Mouse (Mus musculus): ENCODE data around the gene Ndufa9. TPM values are rescaled to one million over a fixed set of nuclear protein-coding genes. Genes with fewer than 3 reads are reported as not detected.

The Ndufa9 gene
- polyA plus RNA-seq, 1 experiment: 98.3 TPM

DNA sequence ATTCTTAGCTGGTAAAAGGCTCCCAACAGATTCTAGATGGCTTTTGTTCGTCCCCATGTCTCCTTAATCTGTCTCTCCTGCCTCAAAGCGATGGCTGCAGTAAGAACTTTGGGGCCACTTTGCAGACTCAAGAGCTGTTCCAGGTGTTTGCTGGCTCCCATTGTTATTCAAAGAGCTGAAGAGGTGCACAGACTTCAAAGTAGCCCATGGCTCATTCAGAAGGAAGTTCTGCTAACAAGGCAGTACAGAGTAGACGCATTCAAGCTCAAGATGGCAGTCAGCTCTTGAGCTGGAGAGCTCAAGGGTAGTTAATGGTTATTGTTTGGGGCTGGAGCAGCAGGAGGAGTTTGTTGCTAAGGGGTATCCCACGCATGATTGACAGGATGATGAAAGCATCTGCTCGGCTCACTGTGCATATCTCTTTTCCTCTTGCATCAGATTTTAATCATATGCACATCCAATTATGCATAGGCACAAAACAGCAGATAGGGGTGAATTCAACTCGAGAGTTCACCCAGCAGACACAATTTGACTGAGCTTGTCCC is 33.7 kb downstream of the Ndufa9 start:
- 89% methylated on average over 6 of the region's 6 CpGs for WGBS
- Histone ChIP-seq H3K27ac (ENCODE audit: control insufficient read depth, insufficient read depth, low read length) (no peak overlapping the region), H3K36me3 (ENCODE audit: control insufficient read depth, insufficient read depth, low read length) (no peaks in the 10 kb centered on the region), H3K4me3 (ENCODE audit: control insufficient read depth, insufficient read depth, low read length) (no peak overlapping the region), H3K27me3 (ENCODE audit: control insufficient read depth, insufficient read depth, low read length) (no peaks in the 10 kb centered on the region), H3K4me1 (replicated peaks; ENCODE audit: control insufficient read depth, insufficient read depth, low read length) (peaks cover 3% of the 10 kb centered on the region; the same call in 1 of the 2 replicates)
- DNase-seq: no peak
- TF ChIP-seq POLR2A (IDR thresholded peaks at IDR 0.05; ENCODE audit: control insufficient read depth, extremely low read depth, insufficient read depth, low read length, poor library complexity) (no peak), CTCF (IDR thresholded peaks at IDR 0.05; ENCODE audit: borderline replicate concordance, control insufficient read depth, extremely low read depth, insufficient read depth, low read length, poor library complexity) (no peak)

DNA sequence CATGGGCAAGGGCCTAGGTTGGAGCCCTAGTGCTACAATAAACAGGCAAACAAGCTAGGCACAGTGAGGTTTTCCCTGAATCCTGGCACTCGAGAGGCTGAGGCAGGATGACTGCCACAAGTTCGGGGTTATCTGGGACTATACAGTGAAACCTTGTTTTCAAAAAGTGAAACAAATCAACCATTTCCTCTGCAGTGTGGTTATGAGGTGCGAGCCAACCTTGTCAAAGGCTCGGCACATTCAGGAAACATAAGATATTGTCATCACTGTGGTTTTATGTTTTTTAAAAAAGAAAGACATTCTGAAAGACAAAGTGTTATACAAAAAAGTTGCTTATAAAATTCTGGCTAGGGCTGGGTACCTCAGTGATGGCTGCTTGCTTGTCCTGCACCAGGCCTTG is 37.5 kb downstream of the Ndufa9 start:
- TF ChIP-seq POLR2A (IDR thresholded peaks at IDR 0.05; ENCODE audit: control insufficient read depth, extremely low read depth, insufficient read depth, low read length, poor library complexity) (no peak), CTCF (IDR thresholded peaks at IDR 0.05; ENCODE audit: borderline replicate concordance, control insufficient read depth, extremely low read depth, insufficient read depth, low read length, poor library complexity) (no peak)
- Histone ChIP-seq H3K4me3 (ENCODE audit: control insufficient read depth, insufficient read depth, low read length) (no peak overlapping the region), H3K36me3 (ENCODE audit: control insufficient read depth, insufficient read depth, low read length) (no peaks in the 10 kb centered on the region), H3K27me3 (ENCODE audit: control insufficient read depth, insufficient read depth, low read length) (no peaks in the 10 kb centered on the region), H3K27ac (ENCODE audit: control insufficient read depth, insufficient read depth, low read length) (peak overlapping the region; percentile 82; the same call in 1 of the 2 replicates), H3K4me1 (replicated peaks; ENCODE audit: control insufficient read depth, insufficient read depth, low read length) (peaks cover 3% of the 10 kb centered on the region; the same call in 1 of the 2 replicates)
- DNase-seq: no peak
- WGBS: 4% methylated on average over 4 of the region's 4 CpGs

DNA sequence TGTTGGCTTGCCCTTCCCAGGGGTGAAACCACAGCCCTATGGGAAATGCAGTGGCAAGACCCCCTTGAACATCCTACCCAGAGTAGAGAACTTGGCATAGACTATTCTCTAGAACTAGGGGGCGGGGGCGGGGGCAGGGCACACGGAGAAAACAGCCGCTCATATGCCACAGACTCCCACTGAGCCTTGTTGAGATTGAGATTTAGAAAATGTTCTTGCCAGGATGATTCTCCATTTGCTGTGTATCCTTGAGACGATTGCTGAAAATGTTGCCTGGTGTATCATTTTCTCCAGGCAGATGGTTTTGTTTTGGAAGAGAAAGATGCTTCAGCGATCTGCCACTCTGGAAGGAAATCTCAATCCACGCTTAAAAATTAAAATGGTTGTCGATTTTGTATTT is 40.4 kb downstream of the Ndufa9 start:
- Histone ChIP-seq H3K4me3 (ENCODE audit: control insufficient read depth, insufficient read depth, low read length) (no peak overlapping the region), H3K27ac (ENCODE audit: control insufficient read depth, insufficient read depth, low read length) (no peak overlapping the region), H3K4me1 (replicated peaks; ENCODE audit: control insufficient read depth, insufficient read depth, low read length) (peaks cover 3% of the 10 kb centered on the region; the same call in 1 of the 2 replicates), H3K36me3 (ENCODE audit: control insufficient read depth, insufficient read depth, low read length) (no peaks in the 10 kb centered on the region), H3K27me3 (ENCODE audit: control insufficient read depth, insufficient read depth, low read length) (no peaks in the 10 kb centered on the region)
- whole genome bisulfite sequencing: 86% methylated on average over 8 of the region's 8 CpGs
- DNase-seq: no peak
- no peak for TF ChIP-seq POLR2A (IDR thresholded peaks at IDR 0.05; ENCODE audit: control insufficient read depth, extremely low read depth, insufficient read depth, low read length, poor library complexity)
- TF ChIP-seq CTCF (IDR thresholded peaks at IDR 0.05; ENCODE audit: borderline replicate concordance, control insufficient read depth, extremely low read depth, insufficient read depth, low read length, poor library complexity): no peak

DNA sequence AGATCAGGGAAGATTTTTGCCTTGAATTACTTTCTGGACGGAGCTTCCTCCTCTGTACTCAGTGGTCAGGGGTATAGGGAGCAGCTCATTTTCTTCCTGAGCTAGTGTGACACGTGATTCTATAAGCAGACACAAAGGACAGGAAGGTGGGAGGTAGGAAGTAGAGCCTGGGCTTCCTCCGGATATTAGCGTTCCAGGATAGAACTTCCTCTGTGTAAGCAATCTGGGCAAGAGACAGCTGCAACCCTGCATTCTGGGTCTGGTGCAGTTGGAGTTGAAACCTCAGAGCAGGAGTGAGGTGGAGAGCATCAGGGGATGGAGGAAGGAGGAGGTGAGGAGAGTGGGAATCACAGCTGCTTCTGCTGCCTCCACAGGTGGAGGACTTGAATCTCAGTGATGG is 40.8 kb downstream of the Ndufa9 start:
- H3K27ac ChIP-seq (ENCODE audit: control insufficient read depth, insufficient read depth, low read length): no peak overlapping the region
- no peak for DNase-seq
- 13% methylated on average over 4 of the region's 4 CpGs for WGBS
- H3K36me3 ChIP-seq (ENCODE audit: control insufficient read depth, insufficient read depth, low read length): no peaks in the 10 kb centered on the region
- H3K27me3 ChIP-seq (ENCODE audit: control insufficient read depth, insufficient read depth, low read length): no peaks in the 10 kb centered on the region
- peaks cover 3% of the 10 kb centered on the region; the same call in 1 of the 2 replicates for H3K4me1 ChIP-seq (replicated peaks; ENCODE audit: control insufficient read depth, insufficient read depth, low read length)
- no peak overlapping the region for H3K4me3 ChIP-seq (ENCODE audit: control insufficient read depth, insufficient read depth, low read length)
- no peak for TF ChIP-seq POLR2A (IDR thresholded peaks at IDR 0.05; ENCODE audit: control insufficient read depth, extremely low read depth, insufficient read depth, low read length, poor library complexity)
- no peak for TF ChIP-seq CTCF (IDR thresholded peaks at IDR 0.05; ENCODE audit: borderline replicate concordance, control insufficient read depth, extremely low read depth, insufficient read depth, low read length, poor library complexity)

DNA sequence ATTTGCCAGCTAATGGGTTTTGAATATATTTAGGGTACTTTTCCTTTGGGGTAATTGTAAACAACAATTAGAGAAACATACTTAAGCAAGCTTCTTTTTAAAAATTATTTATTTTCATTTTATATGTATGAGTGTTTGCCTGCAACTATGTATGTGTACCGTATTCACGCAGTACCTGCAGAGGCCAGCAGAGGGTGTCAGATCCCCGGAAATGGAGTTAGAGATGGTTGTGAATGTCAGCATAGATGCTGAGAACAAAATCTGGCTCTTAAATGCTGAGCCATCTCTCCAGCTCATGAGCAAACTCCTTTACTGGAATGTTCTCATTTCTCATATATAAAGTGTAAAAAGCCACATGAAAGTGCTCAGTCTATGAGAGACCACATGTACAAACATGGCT is 42.2 kb downstream of the Ndufa9 start:
- DNase-seq: peak; percentile 23
- Histone ChIP-seq H3K36me3 (ENCODE audit: control insufficient read depth, insufficient read depth, low read length) (no peaks in the 10 kb centered on the region), H3K4me3 (ENCODE audit: control insufficient read depth, insufficient read depth, low read length) (no peak overlapping the region), H3K27me3 (ENCODE audit: control insufficient read depth, insufficient read depth, low read length) (no peaks in the 10 kb centered on the region), H3K27ac (ENCODE audit: control insufficient read depth, insufficient read depth, low read length) (no peak overlapping the region), H3K4me1 (replicated peaks; ENCODE audit: control insufficient read depth, insufficient read depth, low read length) (peaks cover 3% of the 10 kb centered on the region; the same call in 1 of the 2 replicates)
- TF ChIP-seq CTCF (IDR thresholded peaks at IDR 0.05; ENCODE audit: borderline replicate concordance, control insufficient read depth, extremely low read depth, insufficient read depth, low read length, poor library complexity) (no peak), POLR2A (IDR thresholded peaks at IDR 0.05; ENCODE audit: control insufficient read depth, extremely low read depth, insufficient read depth, low read length, poor library complexity) (no peak)
- 87% methylated on average over 3 of the region's 3 CpGs for WGBS

DNA sequence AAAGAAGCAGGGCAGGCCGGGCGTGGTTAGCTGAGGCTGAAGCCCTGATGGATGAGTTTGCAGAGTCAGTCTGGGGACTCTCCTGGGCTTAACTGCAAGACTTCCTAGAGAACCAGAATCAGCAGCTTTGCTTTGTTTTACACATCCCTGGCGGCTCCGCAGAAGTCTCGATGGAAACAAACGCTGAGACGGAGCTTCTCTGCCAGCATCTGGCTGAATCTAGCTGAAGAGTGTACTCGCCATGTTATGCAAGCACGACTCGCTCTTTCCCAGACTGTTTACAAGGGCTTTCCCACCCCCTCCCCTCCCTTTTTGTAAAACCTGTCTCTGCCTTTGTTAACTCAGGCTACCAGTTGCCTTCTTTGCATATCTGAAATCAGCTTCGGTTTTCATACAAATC is 46.0 kb downstream of the Ndufa9 start:
- Histone ChIP-seq H3K36me3 (ENCODE audit: control insufficient read depth, insufficient read depth, low read length) (no peaks in the 10 kb centered on the region), H3K4me1 (replicated peaks; ENCODE audit: control insufficient read depth, insufficient read depth, low read length) (no peaks in the 10 kb centered on the region), H3K4me3 (ENCODE audit: control insufficient read depth, insufficient read depth, low read length) (no peak overlapping the region), H3K27ac (ENCODE audit: control insufficient read depth, insufficient read depth, low read length) (no peak overlapping the region), H3K27me3 (ENCODE audit: control insufficient read depth, insufficient read depth, low read length) (no peaks in the 10 kb centered on the region)
- no peak for TF ChIP-seq CTCF (IDR thresholded peaks at IDR 0.05; ENCODE audit: borderline replicate concordance, control insufficient read depth, extremely low read depth, insufficient read depth, low read length, poor library complexity)
- TF ChIP-seq POLR2A (IDR thresholded peaks at IDR 0.05; ENCODE audit: control insufficient read depth, extremely low read depth, insufficient read depth, low read length, poor library complexity): no peak
- whole genome bisulfite sequencing: 65% methylated on average over 11 of the region's 11 CpGs
- no peak for DNase-seq

DNA sequence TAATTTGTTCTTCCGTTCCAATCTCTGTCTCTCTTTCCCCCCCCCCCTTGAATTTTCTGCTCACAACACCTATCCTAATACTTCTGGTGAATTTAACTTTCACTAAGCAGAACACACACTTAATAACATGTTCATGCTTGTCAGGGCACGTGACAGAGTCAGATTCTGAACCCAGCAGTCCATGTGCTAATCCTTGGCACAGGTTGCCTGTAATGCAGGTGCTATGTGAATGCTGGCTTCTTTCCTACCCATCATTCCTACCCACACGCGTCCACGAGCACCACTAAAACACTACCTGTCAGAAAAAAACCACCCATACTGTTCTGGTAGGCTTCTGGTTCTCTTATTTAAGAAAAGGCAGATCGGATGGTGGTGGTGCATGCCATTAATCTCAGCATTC is 54.2 kb downstream of the Ndufa9 start:
- Histone ChIP-seq H3K36me3 (ENCODE audit: control insufficient read depth, insufficient read depth, low read length) (no peaks in the 10 kb centered on the region), H3K4me3 (ENCODE audit: control insufficient read depth, insufficient read depth, low read length) (no peak overlapping the region), H3K4me1 (replicated peaks; ENCODE audit: control insufficient read depth, insufficient read depth, low read length) (no peaks in the 10 kb centered on the region; the same call in 1 of the 2 replicates), H3K27ac (ENCODE audit: control insufficient read depth, insufficient read depth, low read length) (no peak overlapping the region), H3K27me3 (ENCODE audit: control insufficient read depth, insufficient read depth, low read length) (no peaks in the 10 kb centered on the region)
- TF ChIP-seq POLR2A (IDR thresholded peaks at IDR 0.05; ENCODE audit: control insufficient read depth, extremely low read depth, insufficient read depth, low read length, poor library complexity): no peak
- no peak for TF ChIP-seq CTCF (IDR thresholded peaks at IDR 0.05; ENCODE audit: borderline replicate concordance, control insufficient read depth, extremely low read depth, insufficient read depth, low read length, poor library complexity)
- DNase-seq: no peak
- 93% methylated on average over 6 of the region's 6 CpGs for WGBS
